Mouse (Mus musculus) intestine, embryonic 15.5 days (tissue): Measurements from ENCODE around the gene Cmip. TPM values are rescaled to one million over a fixed set of nuclear protein-coding genes. Genes with fewer than 3 reads are reported as not detected.
A peak's percentile ranks its signal among the peaks of the same experiment; 100 is the strongest.

Experiments
- ATAC-seq: fragments of 200-750 bp; cut with Nextera tagmentation; 2 replicates; pipeline ENCODE4 v1.8.0; 2017; ENCODE audit warnings: moderate TSS enrichment, moderate library complexity
- H3K27ac ChIP-seq: fragments of 300-500 bp; sonication (generic); 2 replicates; pipeline ENCODE4 v1.5.1; 2015; ENCODE audit warnings: mild to moderate bottlenecking, inconsistent platforms
- H3K27me3 ChIP-seq: fragments of 300-500 bp; sonication (generic); replicated peaks from 2 replicates; pipeline ENCODE4 v1.6.1; 2015; ENCODE audit warnings: inconsistent platforms
- H3K36me3 ChIP-seq: fragments of 300-500 bp; sonication (generic); 2 replicates; pipeline ENCODE4 v1.6.1; 2015; ENCODE audit warnings: inconsistent platforms
- H3K4me1 ChIP-seq: fragments of 300-500 bp; sonication (generic); replicated peaks from 2 replicates; pipeline ENCODE4 v1.6.1; 2015; ENCODE audit warnings: inconsistent platforms
- H3K4me2 ChIP-seq: fragments of 300-500 bp; sonication (generic); replicated peaks from 2 replicates; pipeline ENCODE4 v1.6.1; 2015; ENCODE audit warnings: mild to moderate bottlenecking, inconsistent platforms
- H3K4me3 ChIP-seq: fragments of 300-500 bp; sonication (generic); replicated peaks from 2 replicates; pipeline ENCODE4 v1.5.1; 2015; ENCODE audit warnings: inconsistent platforms
- H3K9ac ChIP-seq: fragments of 300-500 bp; sonication (generic); 2 replicates; pipeline ENCODE4 v1.6.1; 2015; ENCODE audit warnings: inconsistent platforms
- H3K9me3 ChIP-seq: fragments of 300-500 bp; sonication (generic); 2 replicates; pipeline ENCODE4 v1.6.1; 2016; ENCODE audit warnings: inconsistent platforms
- WGBS: fragments of 180-500 bp; shearing (Covaris S2); methylation state at CpG from one replicate; pipeline ENCODE4 v1.1.7; 2015; 5-methylcytosine and 5-hydroxymethylcytosine counted together
- polyA plus RNA-seq: library from polyadenylated mRNA; unstranded; fragments of >200 nt; fragmentation: Nextera tagmentation; extraction: Ambion mirVana; gene quantifications from 2 replicates; pipeline ENCODE4 v1.2.1, GENCODE M21; 2015

Gene Cmip
- polyA plus RNA-seq, 1 experiment from 2014 or later, result 29.2 TPM

DNA sequence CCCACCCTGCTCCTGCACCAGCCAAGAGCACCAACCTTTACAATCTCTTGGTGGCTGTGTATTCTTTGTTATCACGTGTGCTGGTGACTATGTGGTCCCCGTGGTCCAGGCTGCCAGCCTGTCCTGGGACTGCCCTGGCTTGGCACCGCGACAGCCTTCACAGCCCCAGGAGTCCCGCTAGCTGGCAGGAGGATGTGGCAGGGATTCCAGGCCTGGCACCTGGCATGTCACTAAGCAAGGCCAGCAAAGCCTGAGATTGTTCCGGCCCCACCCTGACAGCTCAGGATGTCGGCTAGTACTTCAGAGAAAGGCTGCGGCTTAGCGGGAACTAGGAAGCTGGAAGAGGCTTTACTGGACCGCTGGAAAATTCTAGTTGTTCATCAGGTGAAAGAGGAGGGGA is 106.4 kb downstream of the Cmip start:
- Histone ChIP-seq H3K27ac (no peak overlapping the region), H3K4me3 (no peak overlapping the region), H3K9ac (no peak overlapping the region), H3K4me2 (no peak overlapping the region), H3K9me3 (no peaks in the 10 kb centered on the region), H3K36me3 (no peaks in the 10 kb centered on the region), H3K4me1 (peaks cover 54% of the 10 kb centered on the region), H3K27me3 (no peaks in the 10 kb centered on the region)
- WGBS, result 76% methylated on average over 10 of the region's 10 CpGs
- no peak for ATAC-seq

DNA sequence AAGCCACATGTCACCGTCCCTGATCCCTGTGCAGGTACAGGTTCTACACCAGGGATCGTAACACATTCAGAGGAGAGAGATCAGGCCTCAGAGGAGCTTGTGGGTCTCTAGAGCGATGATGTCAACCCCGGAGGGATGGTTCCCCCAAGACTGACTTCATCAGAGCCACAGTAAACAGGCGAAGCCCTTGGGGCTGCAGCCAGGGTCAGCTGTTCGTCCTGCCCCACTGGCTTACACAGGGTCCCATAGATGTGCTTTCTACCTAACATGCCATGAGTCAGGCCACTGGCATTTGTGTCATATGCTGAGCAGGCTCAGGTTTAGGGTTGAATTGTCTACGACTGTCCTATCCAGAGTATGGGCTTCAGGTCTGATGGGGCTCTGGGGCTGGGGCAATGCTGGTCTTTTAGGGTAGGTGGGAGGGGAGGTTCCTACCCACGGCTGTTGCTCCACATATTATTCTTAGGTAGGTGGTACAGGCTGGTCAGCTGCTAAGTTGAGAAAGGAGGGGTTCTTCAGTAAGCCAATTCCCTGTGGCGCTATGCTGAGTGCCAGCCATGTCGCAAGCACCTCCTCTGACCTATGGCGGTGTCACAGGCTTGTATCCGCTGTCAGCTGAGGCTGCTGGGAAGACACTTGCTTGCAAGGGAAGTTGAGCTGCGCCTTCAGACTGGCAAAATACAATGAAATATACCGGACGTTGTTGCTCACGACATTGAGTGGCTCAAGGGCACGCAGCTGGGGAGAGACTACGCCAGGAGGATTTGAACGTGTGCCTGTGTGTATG is 107.7 kb downstream of the Cmip start:
- Histone ChIP-seq H3K9ac (no peak overlapping the region), H3K9me3 (no peaks in the 10 kb centered on the region), H3K36me3 (no peaks in the 10 kb centered on the region), H3K4me2 (no peak overlapping the region), H3K27me3 (no peaks in the 10 kb centered on the region), H3K4me1 (peaks cover 61% of the 10 kb centered on the region), H3K27ac (no peak overlapping the region), H3K4me3 (no peak overlapping the region)
- no peak for ATAC-seq
- WGBS, result 83% methylated on average over 19 of the region's 19 CpGs

- Histone ChIP-seq H3K9me3 (no peaks in the 10 kb centered on the region), H3K27me3 (no peaks in the 10 kb centered on the region), H3K36me3 (no peaks in the 10 kb centered on the region), H3K4me2 (no peak overlapping the region), H3K27ac (no peak overlapping the region), H3K4me3 (no peak overlapping the region), H3K9ac (no peak overlapping the region), H3K4me1 (peaks cover 68% of the 10 kb centered on the region)
- 51% methylated on average over 7 of the region's 7 CpGs for WGBS
- no peak for ATAC-seq
These were observed 109.6 kb downstream of the Cmip start for GRCm38 (mm10) chr8:117366475-117366874.

DNA sequence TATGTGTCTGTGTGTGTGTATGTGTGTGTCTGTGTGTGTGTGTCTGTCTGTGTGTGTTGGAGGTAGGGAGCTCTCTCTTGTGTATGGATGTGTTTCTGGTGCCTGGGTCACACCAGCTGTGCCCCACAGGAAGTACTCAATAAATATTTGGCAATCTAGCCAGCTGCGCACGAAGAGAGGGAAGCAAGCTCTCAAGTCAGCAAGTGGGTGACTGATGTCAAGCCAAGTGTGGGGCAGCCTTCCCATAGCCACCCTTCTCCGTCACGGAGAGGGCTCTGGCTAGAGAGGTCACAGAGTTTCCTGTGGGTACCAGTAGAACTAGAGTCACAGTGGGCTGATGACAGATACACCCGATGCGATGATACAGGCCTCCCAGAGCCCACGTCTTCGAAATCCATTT is 110.6 kb downstream of the Cmip start:
- Histone ChIP-seq H3K36me3 (no peaks in the 10 kb centered on the region), H3K27me3 (no peaks in the 10 kb centered on the region), H3K4me1 (peaks cover 65% of the 10 kb centered on the region), H3K9me3 (no peaks in the 10 kb centered on the region), H3K4me2 (no peak overlapping the region), H3K4me3 (no peak overlapping the region), H3K9ac (no peak overlapping the region), H3K27ac (no peak overlapping the region)
- ATAC-seq, result no peak
- 65% methylated on average over 8 of the region's 8 CpGs for WGBS

DNA sequence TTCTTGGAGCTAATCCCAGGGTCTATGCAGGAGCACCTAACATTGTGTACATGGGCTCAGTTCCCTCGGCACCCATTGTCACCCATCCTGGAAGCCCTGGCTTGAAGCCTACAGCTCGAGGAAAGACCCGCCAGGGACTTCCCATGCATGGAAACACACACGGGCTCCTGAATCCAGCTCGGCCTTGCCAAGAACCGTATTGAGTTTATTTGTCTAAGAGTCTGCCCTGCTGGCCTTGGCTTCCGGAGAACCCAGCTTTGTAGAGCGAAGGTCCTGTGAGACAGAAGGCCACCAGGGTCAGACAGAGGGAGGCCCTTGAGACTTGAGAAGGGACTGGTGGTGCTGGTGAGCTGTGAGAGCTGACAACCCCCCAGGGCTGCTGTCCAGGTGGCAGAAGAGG is 111.9 kb downstream of the Cmip start:
- Histone ChIP-seq H3K4me2 (no peak overlapping the region), H3K9ac (no peak overlapping the region), H3K36me3 (no peaks in the 10 kb centered on the region), H3K9me3 (no peaks in the 10 kb centered on the region), H3K4me1 (peaks cover 62% of the 10 kb centered on the region), H3K4me3 (no peak overlapping the region), H3K27me3 (no peaks in the 10 kb centered on the region), H3K27ac (no peak overlapping the region)
- ATAC-seq, result no peak
- 69% methylated on average over 8 of the region's 8 CpGs for WGBS

- WGBS, result 69% methylated on average over 8 of the region's 8 CpGs
- Histone ChIP-seq H3K4me1 (peaks cover 53% of the 10 kb centered on the region), H3K9me3 (no peaks in the 10 kb centered on the region), H3K9ac (no peak overlapping the region), H3K4me3 (no peak overlapping the region), H3K4me2 (no peak overlapping the region), H3K27ac (no peak overlapping the region), H3K36me3 (no peaks in the 10 kb centered on the region), H3K27me3 (no peaks in the 10 kb centered on the region)
- no peak for ATAC-seq
These were observed 113.1 kb downstream of the Cmip start for GRCm38 (mm10) chr8:117370009-117370408.

- ATAC-seq, result no peak
- Histone ChIP-seq H3K27me3 (no peaks in the 10 kb centered on the region), H3K4me1 (peaks cover 53% of the 10 kb centered on the region), H3K4me3 (no peak overlapping the region), H3K36me3 (no peaks in the 10 kb centered on the region), H3K27ac (no peak overlapping the region), H3K4me2 (no peak overlapping the region), H3K9ac (no peak overlapping the region), H3K9me3 (no peaks in the 10 kb centered on the region)
- WGBS, result 64% methylated on average over 7 of the region's 7 CpGs
These were observed 114.3 kb downstream of the Cmip start for GRCm38 (mm10) chr8:117371189-117371588.

- Histone ChIP-seq H3K4me1 (peaks cover 49% of the 10 kb centered on the region), H3K9ac (no peak overlapping the region), H3K27me3 (no peaks in the 10 kb centered on the region), H3K9me3 (no peaks in the 10 kb centered on the region), H3K4me2 (no peak overlapping the region), H3K27ac (0 out of 2 replicates have a peak overlapping the region, but pooled peaks have one; percentile 44), H3K4me3 (no peak overlapping the region), H3K36me3 (no peaks in the 10 kb centered on the region)
- ATAC-seq, result 0 out of 2 replicates have a peak, but pooled peaks have one; percentile 13
- WGBS, result 76% methylated on average over 12 of the region's 12 CpGs
These were observed 115.2 kb downstream of the Cmip start for GRCm38 (mm10) chr8:117372070-117372469.

GRCm38 (mm10) chr8:117373001-117373428 is 116.2 kb downstream of the Cmip start:
- peak; percentile 26 for ATAC-seq

DNA sequence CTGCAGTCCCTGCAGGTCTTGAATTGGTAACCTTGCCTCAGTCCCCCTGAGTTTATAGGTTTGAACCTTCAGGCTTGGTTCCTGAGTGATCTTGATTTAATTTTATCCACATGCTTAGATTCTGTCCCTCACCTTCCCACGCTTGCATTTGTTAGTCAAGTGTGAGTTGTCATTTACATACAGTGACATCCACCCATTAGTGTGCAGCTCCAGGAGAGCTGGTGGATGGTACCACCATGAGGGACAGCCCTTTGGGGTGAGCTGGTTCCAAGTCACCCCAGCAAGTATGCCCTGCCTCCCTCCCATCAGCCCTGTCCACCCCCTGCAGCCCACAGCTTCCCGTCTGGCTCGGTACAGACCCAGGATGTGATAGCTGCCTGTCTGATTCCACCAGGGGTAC is 117.2 kb downstream of the Cmip start:
- no peaks in the 10 kb centered on the region for H3K9me3 ChIP-seq
- no peak overlapping the region for H3K4me2 ChIP-seq
- no peak overlapping the region for H3K9ac ChIP-seq
- peaks cover 41% of the 10 kb centered on the region for H3K4me1 ChIP-seq
- H3K27ac ChIP-seq, result no peak overlapping the region
- H3K27me3 ChIP-seq, result no peaks in the 10 kb centered on the region
- no peak overlapping the region for H3K4me3 ChIP-seq
- no peak for ATAC-seq
- no peaks in the 10 kb centered on the region for H3K36me3 ChIP-seq
- WGBS, result 84% methylated on average over 3 of the region's 3 CpGs

More at GRCm38 (mm10) chr8:117373001-117373428, 116.2 kb downstream of the Cmip start:
- H3K27ac ChIP-seq, result no peak overlapping the region
- H3K4me2 ChIP-seq, result no peak overlapping the region
- peaks cover 40% of the 10 kb centered on the region for H3K4me1 ChIP-seq
- no peak overlapping the region for H3K9ac ChIP-seq
- H3K4me3 ChIP-seq, result no peak overlapping the region
- no peaks in the 10 kb centered on the region for H3K9me3 ChIP-seq
- WGBS, result 46% methylated on average over 11 of the region's 11 CpGs
- no peaks in the 10 kb centered on the region for H3K27me3 ChIP-seq
- H3K36me3 ChIP-seq, result no peaks in the 10 kb centered on the region

DNA sequence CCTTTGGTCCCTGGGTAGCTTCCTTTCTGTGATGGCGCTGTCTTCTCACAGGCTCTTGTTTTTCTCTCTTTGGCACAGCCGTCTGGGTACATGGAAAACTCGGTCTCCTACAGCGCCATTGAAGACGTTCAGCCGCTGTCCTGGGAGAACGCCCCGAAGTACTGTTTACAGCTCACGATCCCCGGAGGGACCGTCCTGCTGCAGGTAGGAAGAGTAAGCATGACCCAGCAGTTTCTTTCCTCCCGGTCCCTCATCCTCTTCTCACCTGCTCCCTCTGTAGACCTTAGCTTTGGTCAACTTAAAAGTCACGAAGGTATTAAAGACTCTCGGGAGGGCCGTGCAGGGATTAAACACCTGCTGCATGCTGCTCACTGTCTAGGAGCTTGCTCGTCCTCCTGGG is 120.1 kb downstream of the Cmip start:
- no peak overlapping the region for H3K4me2 ChIP-seq
- no peak for ATAC-seq
- WGBS, result 78% methylated on average over 16 of the region's 16 CpGs

DNA sequence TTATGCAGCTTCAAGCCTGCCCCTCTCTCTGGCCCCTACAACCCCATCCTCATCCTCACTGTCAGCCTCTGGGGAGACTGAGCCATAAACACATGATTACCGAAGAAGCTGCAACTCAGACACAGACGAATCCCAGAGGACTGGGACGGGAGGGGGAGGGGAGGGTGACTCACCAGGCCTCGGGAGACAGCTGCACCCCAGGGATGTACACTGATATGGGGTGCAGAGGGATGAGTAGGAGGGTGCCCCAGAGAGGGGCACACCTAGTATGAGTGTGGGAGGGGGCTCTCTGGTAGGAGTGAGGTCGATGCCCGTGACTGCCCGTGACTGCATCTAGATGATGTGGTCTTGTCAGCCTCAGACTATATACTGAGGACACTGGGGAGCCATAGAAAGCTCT is 121.8 kb downstream of the Cmip start:
- H3K4me2 ChIP-seq, result no peak overlapping the region
- no peak overlapping the region for H3K27ac ChIP-seq
- no peaks in the 10 kb centered on the region for H3K27me3 ChIP-seq
- no peak overlapping the region for H3K9ac ChIP-seq
- ATAC-seq, result no peak; the same call in 1 of the 2 replicates
- 0 out of 2 replicates have a peak, but pooled peaks cover 2% of the 10 kb centered on the region for H3K36me3 ChIP-seq
- H3K9me3 ChIP-seq, result no peaks in the 10 kb centered on the region
- H3K4me1 ChIP-seq, result peaks cover 10% of the 10 kb centered on the region; the same call in 1 of the 2 replicates
- 57% methylated on average over 7 of the region's 7 CpGs for WGBS
- no peak overlapping the region for H3K4me3 ChIP-seq

More for the DNA sequence above, 120.1 kb downstream of the Cmip start:
- H3K4me3 ChIP-seq, result no peak overlapping the region
- H3K27me3 ChIP-seq, result no peaks in the 10 kb centered on the region
- H3K36me3 ChIP-seq, result no peaks in the 10 kb centered on the region
- H3K27ac ChIP-seq, result no peak overlapping the region
- no peak overlapping the region for H3K9ac ChIP-seq
- H3K4me1 ChIP-seq, result peaks cover 24% of the 10 kb centered on the region
- H3K9me3 ChIP-seq, result no peaks in the 10 kb centered on the region

DNA sequence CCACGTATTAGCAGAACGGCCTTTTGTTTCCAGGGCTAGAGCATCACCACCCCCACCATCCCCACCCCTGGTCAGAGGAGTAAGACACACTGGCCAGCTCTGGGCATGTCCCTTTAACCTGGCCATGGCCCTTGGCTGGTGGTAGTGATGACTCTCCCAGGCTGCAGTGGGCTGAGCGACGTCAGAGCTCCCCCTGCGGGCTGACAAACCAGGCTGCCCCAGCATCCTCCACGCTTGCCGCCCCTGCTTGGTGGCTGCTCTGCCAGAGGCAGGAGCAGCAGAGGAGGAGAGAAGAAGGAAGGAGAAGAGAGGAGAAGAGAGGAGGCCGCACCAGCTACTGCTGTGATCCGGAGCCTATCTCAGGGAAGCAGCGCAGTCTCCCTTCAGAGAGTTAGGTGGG is 122.3 kb downstream of the Cmip start:
- H3K9me3 ChIP-seq, result no peaks in the 10 kb centered on the region
- peaks cover 10% of the 10 kb centered on the region; the same call in 1 of the 2 replicates for H3K4me1 ChIP-seq
- 47% methylated on average over 10 of the region's 10 CpGs for WGBS
- H3K9ac ChIP-seq, result no peak overlapping the region
- H3K4me3 ChIP-seq, result no peak overlapping the region
- peak; percentile 42; the same call in 1 of the 2 replicates for ATAC-seq
- no peaks in the 10 kb centered on the region for H3K27me3 ChIP-seq
- no peak overlapping the region for H3K4me2 ChIP-seq
- H3K36me3 ChIP-seq, result 0 out of 2 replicates have a peak, but pooled peaks cover 2% of the 10 kb centered on the region
- H3K27ac ChIP-seq, result no peak overlapping the region
